Mouse (Mus musculus) spleen, postnatal 36 days (tissue): Measurements from ENCODE around the gene Wdr41.

Source experiments
- DNase-seq, 2 experiments: peaks; one replicate each; pipeline ENCODE4 v3.0.0; 2022; ENCODE audit warnings: low spot score in 2 of 2, mixed read lengths in 1 of 2

The Wdr41 gene

DNA sequence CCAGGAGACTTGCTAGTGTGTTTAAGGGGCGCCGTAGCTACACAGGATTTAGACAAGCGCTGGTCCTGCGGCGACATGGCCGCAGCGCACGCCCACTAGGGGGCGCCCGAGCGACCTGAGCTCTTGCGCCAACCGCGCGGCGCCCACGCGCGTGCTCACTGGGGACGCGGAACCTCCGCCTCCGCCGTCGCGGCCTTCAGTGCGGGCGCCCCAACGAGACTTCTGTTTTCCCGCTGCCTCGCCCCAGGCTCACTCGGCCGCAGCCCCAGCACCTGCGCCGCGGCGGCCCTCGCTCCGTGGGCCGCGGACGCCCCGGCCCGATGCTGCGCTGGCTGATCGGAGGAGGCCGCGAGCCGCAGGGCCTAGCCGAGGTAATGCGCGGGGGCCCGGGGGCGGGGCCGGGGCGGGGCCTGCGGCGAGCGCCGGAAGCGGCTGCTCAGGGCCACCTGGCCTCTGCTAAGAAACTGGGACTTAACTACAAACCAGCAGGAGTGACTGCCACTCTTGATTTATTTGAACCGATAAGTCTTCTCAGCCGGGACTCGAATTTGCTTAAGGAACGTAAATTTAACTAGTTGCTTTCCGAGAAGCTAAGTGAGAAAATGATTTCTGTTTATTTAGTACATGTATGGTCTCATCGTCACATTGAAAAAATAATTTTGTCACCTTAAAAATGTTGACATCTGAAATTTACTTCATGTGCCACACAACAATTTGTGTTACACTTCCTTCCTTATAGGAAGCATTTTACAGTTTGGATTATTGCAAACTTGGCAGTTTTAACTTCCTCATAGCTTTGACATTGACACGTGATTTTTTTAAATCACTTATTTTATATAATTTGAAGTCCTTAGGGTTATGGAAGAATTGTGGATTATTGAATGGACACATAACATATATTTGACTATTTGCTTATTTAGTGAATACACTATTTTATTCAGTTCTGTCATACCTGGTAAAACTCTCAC lies at the start of gene Wdr41:
Gene Wdr41, plus strand, starts transcription at position 126 of the 968 bp plus-strand sequence.
- peak; percentile 85 to 90 for DNase-seq

DNA sequence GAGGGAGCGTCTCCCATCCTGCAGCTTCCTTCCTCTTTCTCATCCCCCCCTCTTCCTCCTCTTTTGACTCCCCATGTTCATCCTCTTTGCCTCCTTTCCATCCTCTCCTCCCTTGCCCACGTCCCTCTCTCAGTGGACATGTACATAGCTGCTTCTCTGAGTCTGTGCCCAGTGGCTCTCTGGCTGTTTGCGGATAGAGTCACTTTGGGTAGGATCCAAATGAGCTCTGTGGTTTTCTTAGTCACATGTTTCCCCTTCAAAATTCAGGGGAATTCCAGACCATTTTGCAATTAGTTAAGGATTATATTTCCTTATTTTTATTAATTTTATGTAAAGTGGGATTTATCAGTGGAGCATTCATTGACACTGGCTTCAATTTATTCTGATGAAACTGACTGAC lies 48.1 kb upstream of the Wdr41 start:
- DNase-seq: no peak

DNA sequence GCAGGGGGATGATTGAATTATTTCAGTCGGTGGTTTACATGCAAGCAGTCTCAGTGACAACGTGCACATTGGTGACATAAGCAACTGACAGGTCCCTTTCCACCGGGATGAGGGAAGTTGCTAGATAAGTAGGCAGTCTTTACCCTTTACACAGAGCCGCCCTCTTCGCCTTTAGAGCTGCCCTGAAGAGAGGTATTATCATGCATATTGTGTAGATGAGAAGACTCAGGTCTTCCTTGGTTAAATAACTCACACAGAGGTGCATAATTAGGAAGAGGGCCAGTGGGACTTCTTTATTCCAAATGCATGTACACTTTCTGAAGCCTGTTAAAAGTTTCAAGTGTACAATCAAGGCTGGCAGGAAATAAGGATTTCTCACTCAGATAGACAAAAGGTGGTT lies 37.7 kb upstream of the Wdr41 start:
- no peak for DNase-seq

DNA sequence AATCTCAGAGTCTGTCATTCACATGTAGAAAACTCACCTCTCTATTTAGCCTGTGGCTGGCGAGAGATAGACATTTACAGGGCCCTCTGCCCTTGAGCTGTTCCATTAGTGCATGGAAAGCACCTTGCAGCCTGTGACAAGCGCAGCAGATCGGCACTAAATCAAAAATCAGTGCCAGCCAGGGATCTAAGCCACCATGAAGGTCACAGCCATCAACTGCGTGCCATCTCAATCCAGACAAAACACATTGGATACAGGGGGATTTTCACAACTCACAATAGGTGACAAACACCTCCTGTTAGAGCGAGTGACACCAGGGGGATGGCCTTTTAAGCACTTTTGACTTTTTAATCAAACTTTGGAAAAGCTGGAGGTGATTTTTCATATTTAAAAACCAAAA lies 36.0 kb upstream of the Wdr41 start:
- DNase-seq: no peak

DNA sequence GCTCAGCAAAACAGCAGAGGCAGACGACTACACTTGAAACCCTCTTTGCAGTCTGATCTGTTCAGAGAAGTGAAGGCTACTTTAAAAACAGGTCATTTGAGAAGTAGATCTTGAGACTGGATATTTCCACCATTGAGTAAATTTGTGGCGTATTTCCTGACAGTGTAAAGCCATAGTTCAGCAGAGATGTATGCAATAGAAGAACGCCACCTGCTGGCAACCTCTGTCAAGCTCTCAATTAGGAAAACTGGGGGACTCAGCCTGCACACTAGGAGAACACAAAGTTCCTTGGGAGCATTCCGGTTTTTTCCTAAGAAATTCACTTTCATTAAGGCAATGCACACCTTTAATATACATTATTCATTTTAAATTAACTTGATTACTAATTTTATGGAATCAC lies 34.9 kb upstream of the Wdr41 start:
- DNase-seq: peak in 1 of 2 experiments; percentile 17

DNA sequence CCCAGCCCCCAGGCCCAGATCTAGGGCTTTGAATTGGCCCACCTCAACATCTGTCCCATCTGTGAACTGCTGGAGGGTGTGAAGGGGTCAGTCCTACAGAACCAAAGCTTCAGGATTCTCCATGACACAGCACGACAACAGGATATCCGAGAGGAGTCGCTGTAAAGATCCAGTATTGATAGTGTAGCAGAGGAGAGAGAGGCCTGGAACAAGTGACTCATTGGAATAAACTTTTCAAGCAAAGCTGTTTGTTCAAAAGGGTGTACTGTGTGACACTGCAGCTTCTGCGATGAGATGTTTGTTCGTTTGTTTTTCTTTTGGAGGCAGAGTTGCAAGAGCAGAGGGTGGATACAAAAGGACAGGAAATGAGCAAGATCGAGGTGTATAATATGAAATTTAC lies 20.2 kb upstream of the Wdr41 start:
- no peak for DNase-seq

DNA sequence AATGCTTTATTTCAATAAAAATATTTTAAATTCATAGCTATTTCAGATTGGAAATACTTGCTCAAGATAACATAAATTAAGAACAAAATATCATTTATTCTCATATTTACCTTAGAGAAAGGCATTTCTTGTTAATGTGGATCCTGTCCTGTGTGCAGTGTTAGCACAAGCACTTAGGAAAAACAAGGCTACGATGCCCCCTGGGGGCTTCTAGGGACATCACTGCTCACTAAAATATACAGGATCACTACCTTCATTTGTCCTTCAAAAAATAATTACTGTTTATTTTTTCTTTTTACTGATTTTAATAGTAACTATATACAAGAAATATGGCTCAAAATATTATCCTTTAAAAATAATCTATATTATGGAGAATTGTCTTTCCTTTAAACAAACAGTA lies 18.2 kb upstream of the Wdr41 start:
- DNase-seq: no peak

DNA sequence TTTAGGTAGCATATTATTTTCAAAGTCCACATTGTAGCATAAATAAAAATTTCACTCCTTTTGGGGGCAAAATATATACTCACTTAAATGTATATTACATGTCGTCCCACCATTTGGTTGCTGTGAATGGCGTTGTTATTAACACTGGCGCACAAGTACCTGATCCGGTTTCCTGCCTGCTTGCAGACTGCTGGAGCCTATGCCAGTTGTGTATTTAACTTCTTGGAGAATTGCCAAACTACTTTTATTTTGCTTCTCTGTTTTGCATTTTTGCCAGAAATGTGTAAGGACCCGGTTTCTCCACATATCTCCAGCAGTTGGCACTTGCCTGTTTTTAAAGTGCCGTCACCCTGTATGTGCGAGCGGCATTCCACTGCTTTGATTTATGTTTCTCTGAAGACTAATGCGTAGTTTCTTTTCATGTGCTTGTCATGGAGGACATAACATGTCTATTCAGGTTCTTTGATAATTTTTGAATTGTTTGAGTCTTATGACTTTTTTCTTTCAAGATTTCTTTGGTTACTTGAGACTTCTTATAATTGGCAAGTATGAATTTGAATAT lies 6.1 kb upstream of the Wdr41 start:
- no peak for DNase-seq

DNA sequence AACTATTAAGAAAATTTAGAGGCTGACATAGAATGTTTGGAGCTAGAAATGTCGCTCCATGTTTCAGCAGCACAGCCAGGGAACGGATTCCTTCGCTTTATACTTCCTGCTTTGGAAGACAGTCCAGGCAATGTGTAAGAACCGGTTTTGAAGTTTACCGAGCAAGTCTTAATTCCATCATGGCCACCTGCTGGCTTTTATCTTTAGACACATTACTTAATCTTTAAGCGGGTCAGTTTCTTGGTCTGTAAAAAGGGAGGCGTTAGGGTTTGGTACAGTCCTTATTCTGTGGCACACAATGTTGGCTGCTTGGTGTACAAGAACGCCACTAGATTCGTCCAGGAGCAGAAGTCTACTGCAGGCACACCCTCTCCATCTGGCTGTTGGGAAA lies 321 bp upstream of the Wdr41 start:
- DNase-seq: no peak

DNA sequence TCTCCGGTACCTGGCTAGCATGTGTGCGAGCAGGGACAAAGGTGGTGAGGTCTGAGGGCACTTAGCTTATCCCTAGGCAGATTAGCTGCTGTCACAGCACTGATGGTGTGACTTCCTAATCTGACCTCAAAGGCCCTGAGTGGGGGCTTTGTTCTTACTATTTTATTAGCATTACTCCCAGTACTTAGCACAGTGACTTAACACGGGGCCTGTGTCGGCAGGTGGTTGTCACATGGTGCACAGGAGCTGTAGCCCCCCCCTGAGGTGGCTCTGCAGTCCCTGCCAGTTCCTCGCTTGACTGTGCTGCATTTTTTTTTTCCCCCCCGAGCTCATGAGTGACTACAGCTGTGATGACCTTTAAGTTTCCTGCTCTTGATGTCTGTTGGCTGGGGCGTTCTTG lies 2.9 kb downstream of the Wdr41 start:
- no peak for DNase-seq

DNA sequence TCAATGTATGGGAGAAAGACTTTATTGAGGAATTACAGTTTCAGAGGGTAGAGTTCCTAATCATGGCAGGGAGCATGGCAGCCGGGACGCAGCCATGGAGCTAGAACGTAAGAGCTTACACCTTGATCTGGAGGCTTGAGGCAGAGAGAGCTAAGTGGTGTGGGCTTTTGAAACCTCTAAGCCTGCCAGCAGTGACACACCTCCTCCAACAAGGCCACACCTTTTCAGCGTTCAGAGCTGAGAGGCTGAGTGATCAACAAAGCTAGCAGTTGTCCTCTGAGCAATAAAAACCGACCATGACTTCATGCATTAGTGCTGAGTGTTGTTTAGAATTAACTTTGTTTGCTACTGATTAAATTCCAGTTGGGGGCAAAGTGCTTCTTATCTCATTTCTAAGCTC lies 14.4 kb downstream of the Wdr41 start:
- no peak for DNase-seq

DNA sequence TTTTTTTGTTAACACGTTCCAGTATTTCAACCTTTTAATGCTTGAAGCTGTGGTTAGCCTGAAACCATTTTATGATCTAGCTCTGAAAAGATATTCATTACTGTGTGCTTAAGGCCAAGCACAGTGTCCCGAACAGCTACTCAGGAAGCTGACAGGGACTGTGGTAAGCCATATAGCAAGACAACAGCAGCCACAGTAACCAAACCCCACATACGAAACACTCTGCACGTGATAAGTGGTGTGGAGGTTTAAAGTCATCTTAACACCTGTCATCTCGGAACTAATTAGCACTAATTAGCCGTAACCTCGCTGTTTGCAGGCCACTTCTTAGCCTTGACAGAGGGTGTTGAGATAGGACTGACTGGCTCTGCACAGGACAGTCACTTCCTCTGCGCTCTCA lies 31.1 kb downstream of the Wdr41 start:
- no peak for DNase-seq

DNA sequence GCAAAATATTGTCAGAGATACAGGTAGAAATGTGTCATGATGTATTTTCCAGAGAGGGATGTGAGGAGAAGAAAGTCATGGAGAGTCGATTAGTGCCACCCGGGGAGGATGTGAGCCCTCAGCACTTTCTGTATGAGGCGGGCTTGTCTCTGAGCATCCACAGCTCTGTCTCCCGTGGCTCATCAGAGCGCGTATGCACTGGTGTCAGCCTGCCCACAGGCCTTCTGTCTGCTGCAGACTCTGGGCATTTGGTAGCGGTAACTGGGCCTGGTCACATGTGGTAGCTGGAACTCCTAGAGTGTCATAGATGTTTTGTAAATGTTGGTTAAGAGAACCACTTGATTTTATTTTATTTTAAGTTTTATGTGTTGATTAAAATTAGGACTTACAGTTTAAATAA lies 33.1 kb downstream of the Wdr41 start:
- no peak for DNase-seq

DNA sequence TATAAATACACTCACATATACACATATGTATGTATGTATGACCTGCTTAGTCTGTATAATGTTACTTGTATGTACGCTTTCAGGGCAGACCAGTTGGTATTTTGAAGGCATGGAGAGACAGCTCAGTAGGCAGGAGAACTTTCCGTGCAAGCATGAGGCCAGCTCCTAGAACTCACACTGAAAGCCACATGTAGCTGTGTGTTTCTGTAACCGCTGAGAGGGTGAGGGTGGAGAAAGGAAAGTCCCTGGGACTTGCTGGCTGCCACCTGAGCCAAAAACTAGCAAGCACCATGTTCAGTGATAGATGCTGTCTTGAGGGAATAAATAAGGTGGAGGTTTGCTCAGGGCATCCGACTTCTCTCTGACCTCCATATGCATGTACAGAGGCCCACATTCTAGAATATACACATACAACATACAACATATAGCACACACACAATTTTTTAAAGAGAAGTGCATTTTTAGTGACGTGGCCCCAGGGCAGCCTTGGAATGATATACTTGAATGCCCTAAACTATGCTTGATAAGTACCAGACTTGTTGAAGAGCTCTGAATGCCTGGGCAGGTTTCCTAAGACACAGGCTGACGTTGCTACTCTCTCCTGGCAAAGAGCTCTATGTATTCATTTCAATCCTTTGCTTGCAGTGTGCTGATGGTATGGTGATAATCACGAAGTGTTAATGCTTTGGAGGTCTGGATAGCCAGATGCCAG lies 35.6 kb downstream of the Wdr41 start:
- no peak for DNase-seq

DNA sequence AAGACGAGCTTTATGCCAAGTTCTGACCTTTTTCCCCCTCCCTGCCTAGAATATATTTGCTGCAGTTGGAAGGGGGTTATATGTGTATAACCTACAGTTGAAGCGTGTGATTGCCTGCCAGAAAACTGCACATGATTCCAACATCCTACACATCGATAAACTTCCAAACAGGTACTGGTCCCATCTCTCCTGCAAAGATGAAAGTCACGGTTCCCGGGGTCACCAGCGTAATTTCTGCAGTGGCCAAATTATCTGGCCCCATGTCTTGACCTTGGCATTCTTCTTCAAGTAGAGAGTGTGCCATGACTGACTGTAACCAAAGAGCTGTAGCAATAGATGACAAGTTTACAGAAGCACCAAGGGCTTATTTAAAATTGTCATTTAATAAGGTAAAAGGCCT lies 41.1 kb downstream of the Wdr41 start:
- no peak for DNase-seq

DNA sequence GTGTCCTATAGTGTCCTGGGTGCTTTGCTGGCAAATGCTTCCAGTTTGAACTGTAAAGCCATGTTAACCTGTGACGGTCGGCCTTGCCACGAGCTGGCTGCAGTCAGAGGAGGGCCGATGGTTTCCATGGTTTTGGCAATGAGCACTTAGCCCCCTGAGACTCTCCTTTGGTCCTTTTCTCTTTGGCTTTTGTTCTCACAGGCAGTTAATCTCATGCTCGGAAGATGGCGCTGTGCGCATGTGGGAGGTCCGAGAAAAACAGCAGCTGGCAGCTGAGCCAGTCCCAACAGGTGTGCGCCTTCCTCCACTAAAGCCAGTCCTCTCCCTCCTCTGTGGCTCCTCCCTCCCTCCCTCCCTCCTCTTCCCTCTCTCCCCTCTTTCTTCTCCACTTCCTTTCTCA lies 41.8 kb downstream of the Wdr41 start:
- DNase-seq: peak; percentile 10

DNA sequence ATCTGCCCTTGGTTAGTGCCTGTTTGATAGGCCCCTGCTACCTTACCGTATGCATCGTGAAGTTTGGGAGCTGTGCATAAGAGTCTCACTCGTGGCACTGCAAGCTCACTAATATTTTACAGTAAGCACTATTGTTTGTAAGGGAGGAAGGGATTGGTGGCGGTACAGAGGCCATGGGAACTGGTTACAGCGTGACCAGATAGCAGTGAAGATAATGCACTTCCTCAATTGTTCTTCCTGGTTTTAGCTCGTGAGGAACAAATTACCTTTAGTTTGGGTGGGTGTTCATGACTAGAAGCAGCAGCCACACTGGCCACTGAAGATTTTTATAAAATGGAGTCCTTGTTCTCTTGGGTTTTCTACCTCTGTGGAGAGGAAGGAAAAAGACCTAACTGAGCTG lies 43.2 kb downstream of the Wdr41 start:
- peak in 1 of 2 experiments; percentile 4 for DNase-seq

DNA sequence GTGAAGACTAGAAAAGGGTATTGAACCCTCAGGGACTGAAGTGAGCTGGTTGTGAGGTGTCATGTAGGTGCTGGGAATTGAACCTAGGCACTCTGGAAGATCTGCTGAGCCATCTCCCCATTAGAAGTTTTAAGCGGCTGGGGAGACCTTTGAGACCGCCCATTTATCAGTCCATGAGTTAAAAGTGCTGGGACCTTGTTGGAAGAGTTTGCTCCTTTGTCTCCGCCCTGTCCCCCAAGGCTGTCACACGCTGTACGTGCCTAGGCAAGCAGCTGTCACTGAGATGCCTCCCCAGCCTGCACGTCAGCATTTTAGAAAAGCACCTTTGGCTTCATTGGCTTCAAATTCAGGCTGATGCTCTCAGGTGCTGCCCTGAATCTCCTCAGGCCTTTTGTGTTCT lies 44.1 kb downstream of the Wdr41 start:
- DNase-seq: no peak

DNA sequence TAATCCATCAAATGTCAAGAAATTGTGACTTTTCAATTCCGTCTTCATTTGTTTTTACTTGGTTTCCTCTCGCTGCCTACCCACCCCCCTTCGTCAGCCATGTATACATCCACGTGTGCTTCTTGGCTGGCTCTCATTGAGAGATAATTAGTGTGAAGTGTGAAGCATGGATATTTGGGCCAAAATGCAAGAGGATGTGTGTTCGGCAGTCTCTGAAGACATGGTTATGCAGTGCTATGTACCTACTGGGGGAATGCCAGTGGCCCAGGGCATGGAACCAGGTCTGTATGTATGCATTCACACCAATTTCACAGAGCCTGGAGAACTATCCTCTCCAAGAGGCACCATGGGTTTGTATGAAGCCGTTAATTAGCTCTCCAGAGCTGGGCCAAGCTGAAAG lies 54.7 kb downstream of the Wdr41 start:
- DNase-seq: no peak

DNA sequence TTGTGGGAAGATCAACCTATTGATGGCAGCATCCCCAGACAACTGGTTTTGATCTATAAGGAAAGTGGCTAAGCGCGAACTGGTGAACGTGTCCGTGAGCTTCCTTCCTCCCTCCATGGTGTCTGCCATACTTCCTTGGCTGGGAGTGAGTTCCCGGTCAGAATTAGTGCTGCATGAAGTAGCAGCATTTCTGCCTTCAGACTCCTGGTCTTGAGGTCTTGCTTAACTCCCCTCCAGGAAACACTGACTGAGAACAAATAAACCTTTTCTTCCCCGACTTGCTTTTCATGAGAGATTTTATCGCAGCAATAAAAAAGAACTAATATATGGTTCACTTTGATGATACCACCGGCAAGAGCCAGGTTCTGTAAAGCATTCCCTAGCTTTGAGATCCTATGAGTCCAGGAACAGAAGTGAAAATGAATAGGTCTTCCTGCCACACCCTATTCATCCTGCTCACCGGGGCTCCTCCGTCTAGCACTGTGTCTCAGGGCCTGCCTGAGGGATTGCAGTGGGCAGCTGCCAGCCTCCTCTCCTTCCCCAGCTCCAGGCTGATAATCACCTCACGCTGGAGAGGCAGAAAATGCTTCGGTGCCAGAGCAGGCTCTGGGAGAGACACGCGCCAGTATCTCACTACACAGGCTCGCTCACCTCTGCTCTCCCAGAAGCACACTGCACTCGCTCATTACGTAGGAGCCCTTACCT lies 56.1 kb downstream of the Wdr41 start:
- DNase-seq: no peak

DNA sequence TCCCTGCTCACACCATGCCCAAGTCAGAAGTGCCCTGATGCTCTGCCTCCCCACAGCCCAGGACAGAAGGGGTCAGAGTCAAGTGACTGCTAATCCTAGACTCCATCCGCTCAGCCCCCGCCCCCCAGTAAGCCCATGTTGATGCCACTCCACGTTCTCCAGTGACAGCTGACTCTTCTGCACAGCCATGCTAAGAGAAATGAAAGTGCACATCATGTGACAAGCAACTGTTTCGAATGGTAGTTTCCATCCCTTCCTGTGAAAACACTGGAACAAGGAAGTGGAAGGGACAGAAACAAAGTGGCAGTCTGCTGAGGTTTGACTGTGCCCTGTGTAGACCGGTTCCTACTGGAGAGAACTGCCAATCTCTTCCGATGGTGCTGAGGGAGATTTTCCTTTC lies 56.8 kb downstream of the Wdr41 start:
- DNase-seq: no peak

DNA sequence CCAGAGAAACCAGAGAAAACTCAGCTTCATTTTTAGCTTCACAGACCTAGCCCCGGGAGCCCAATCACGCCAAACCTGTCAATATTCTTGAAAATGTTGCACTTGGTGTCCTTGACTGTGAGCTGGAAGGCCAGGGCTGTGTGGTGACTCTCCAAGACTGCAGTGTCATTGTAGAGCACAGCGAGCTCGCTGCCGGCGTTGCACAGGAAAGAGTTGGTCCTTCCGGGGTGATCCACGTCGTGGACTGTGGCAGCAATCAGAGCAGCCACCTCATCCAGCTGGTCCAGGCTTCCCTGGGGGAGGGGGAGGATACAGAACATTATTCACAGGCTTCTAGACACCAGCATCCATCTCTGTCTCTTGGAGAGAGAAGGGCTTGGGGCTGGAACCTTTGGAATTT lies 58.0 kb downstream of the Wdr41 start:
- DNase-seq: no peak
